Mouse (Mus musculus): Measurements from ENCODE around the gene Grb14. TPM values are rescaled to one million over a fixed set of nuclear protein-coding genes. Genes with fewer than 3 reads are reported as not detected.

The Grb14 gene
- total RNA-seq, 2 experiments from 2014 or later = not detected

- ATAC-seq (replicated peaks; ENCODE audit: low FRiP score, low TSS enrichment, poor library complexity, severe bottlenecking) = no peak
Measured at GRCm38 (mm10) chr2:64897844-64898243, 126.9 kb downstream of the Grb14 start.

GRCm38 (mm10) chr2:64893233-64893632, 131.6 kb downstream of the Grb14 start:
- ATAC-seq (replicated peaks; ENCODE audit: low FRiP score, low TSS enrichment, poor library complexity, severe bottlenecking) = no peak

GRCm38 (mm10) chr2:64887098-64887757, 137.6 kb downstream of the Grb14 start:
- no peak for ATAC-seq (replicated peaks; ENCODE audit: low FRiP score, low TSS enrichment, poor library complexity, severe bottlenecking)

- no peak for ATAC-seq (replicated peaks; ENCODE audit: low FRiP score, low TSS enrichment, poor library complexity, severe bottlenecking)
Measured at GRCm38 (mm10) chr2:64885696-64886095, 139.1 kb downstream of the Grb14 start.

- no peak for ATAC-seq (replicated peaks; ENCODE audit: low FRiP score, low TSS enrichment, poor library complexity, severe bottlenecking)
Measured at GRCm38 (mm10) chr2:64878275-64878674, 146.5 kb downstream of the Grb14 start.

Other genes with a start within 250 kb of the Grb14 start
- gene Cobll1, start 214.4 kb upstream of the Grb14 start, total RNA-seq (2014; fragmentation: Nextera tagmentation) = 2.7 and 6.5 TPM in 2 replicates
- gene Cobll1, start 214.4 kb upstream of the Grb14 start, total RNA-seq (2017) = 0.91 and 1.1 TPM in 2 replicates